Mouse (Mus musculus) MEL (cell line): ENCODE measurements at regions not wholly inside any gene's neighbourhood (a gene's known extent, or its start where the extent isn't known, plus 50 kb on each side); places are given as distances from the start of the nearest gene placed in this dataset.
"Not testable (repeated sequence)": the region's sequence is repeated elsewhere in the genome, so short reads cannot be mapped to it uniquely, and the experiment has no call there.

Source experiments
- DNase-seq: peaks from one replicate; pipeline ENCODE4 v3.0.0; 2011; ENCODE audit warnings: low read depth, low spot score
- H3K27ac ChIP-seq: 2 replicates; pipeline ENCODE4 v1.5.1; 2012; ENCODE audit warnings: low read depth, mild to moderate bottlenecking, control low read depth, low read length, moderate library complexity; ENCODE audit not compliant: control insufficient read depth
- H3K27me3 ChIP-seq, 2 experiments: fragments of 150-350 bp in 1 of 2; sonication (generic) in 1 of 2; 2 replicates each; pipeline ENCODE4 v1.6.1; 2012; ENCODE audit warnings: low read length in 2 of 2, mild to moderate bottlenecking in 2 of 2, improper control_type of control experiment in 1 of 2, moderate library complexity in 1 of 2; ENCODE audit not compliant: insufficient read depth in 2 of 2, control insufficient read depth in 1 of 2
- H3K36me3 ChIP-seq, 2 experiments: 2 replicates each; pipeline ENCODE4 v1.6.1; 2012 to 2014; ENCODE audit warnings: low read length in 2 of 2, improper control_type of control experiment in 1 of 2, inconsistent platforms in 1 of 2, mild to moderate bottlenecking in 1 of 2; ENCODE audit not compliant: insufficient read depth in 2 of 2, control insufficient read depth in 1 of 2
- H3K4me1 ChIP-seq, 2 experiments: fragments of 150-350 bp in 1 of 2; sonication (generic) in 1 of 2; 2 replicates each; pipeline ENCODE4 v1.6.1; 2012; ENCODE audit warnings: low read length in 2 of 2, improper control_type of control experiment in 1 of 2, mild to moderate bottlenecking in 1 of 2; ENCODE audit not compliant: insufficient read depth in 2 of 2, control insufficient read depth in 1 of 2
- H3K4me3 ChIP-seq, 2 experiments: fragments of 150-350 bp in 1 of 2; sonication (generic) in 1 of 2; 2 replicates each; pipeline ENCODE4 v1.5.1; 2012; ENCODE audit warnings: low read depth in 2 of 2, low read length in 2 of 2, mild to moderate bottlenecking in 2 of 2, moderate library complexity in 2 of 2, control low read depth in 1 of 2, improper control_type of control experiment in 1 of 2; ENCODE audit not compliant: control insufficient read depth in 1 of 2, insufficient read depth in 1 of 2
- H3K79me2 ChIP-seq: 2 replicates; pipeline ENCODE4 v1.6.1; 2012; ENCODE audit warnings: mild to moderate bottlenecking, low read length, moderate library complexity; ENCODE audit not compliant: control insufficient read depth, poor library complexity, insufficient read depth
- H3K9ac ChIP-seq: 2 replicates; pipeline ENCODE4 v1.6.1; 2012; ENCODE audit warnings: low read depth, mild to moderate bottlenecking, control low read depth, low read length, moderate library complexity; ENCODE audit not compliant: control insufficient read depth, poor library complexity, severe bottlenecking
- H3K9me3 ChIP-seq: fragments of 150-350 bp; sonication (generic); replicated peaks from 2 replicates; pipeline ENCODE4 v1.6.1; 2012; ENCODE audit warnings: mild to moderate bottlenecking, low read length, improper control_type of control experiment, moderate library complexity; ENCODE audit not compliant: insufficient read depth
- BHLHE40 ChIP-seq: IDR thresholded peaks from 2 replicates; pipeline ENCODE4 v1.6.1; 2012; ENCODE audit warnings: low read depth, mild to moderate bottlenecking, inconsistent platforms, low read length, improper control_type of control experiment, borderline replicate concordance
- E2F4 ChIP-seq: IDR thresholded peaks from 2 replicates; pipeline ENCODE4 v1.6.1; 2011; ENCODE audit warnings: low read depth, low read length, improper control_type of control experiment, borderline replicate concordance
- ELF1 ChIP-seq: IDR thresholded peaks from 2 replicates; pipeline ENCODE4 v1.6.1; 2014; ENCODE audit warnings: low read depth, mild to moderate bottlenecking, inconsistent platforms, low read length, improper control_type of control experiment, moderate library complexity
- GATA1 ChIP-seq: IDR thresholded peaks from 2 replicates; pipeline ENCODE4 v1.6.1; 2011; ENCODE audit warnings: low read depth, low read length, improper control_type of control experiment
- HCFC1 ChIP-seq: IDR thresholded peaks from 2 replicates; pipeline ENCODE4 v1.6.1; 2012; ENCODE audit warnings: low read depth, mild to moderate bottlenecking, inconsistent platforms, low read length, improper control_type of control experiment, moderate library complexity
- KAT2A ChIP-seq: conservative IDR thresholded peaks from 2 replicates; pipeline ENCODE4 v1.6.1; 2012; ENCODE audit warnings: low read depth, low read length, improper control_type of control experiment, inconsistent platforms
- MAZ ChIP-seq: IDR thresholded peaks from 2 replicates; pipeline ENCODE4 v1.6.1; 2012; ENCODE audit warnings: low read depth, mild to moderate bottlenecking, inconsistent platforms, low read length, improper control_type of control experiment
- MXI1 ChIP-seq: IDR thresholded peaks from 2 replicates; pipeline ENCODE4 v1.6.1; 2011; ENCODE audit warnings: mild to moderate bottlenecking, low read depth, low read length, improper control_type of control experiment
- MYB ChIP-seq: IDR thresholded peaks from 2 replicates; pipeline ENCODE4 v1.6.1; 2011; ENCODE audit warnings: mild to moderate bottlenecking, low read depth, low read length, improper control_type of control experiment
- POLR2A ChIP-seq, 2 experiments: IDR thresholded peaks; 2 replicates each; pipeline ENCODE4 v1.6.1; 2011 to 2012; ENCODE audit warnings: low read length in 2 of 2, mild to moderate bottlenecking in 2 of 2, control low read depth in 1 of 2, improper control_type of control experiment in 1 of 2, low read depth in 1 of 2, moderate library complexity in 1 of 2; ENCODE audit not compliant: control insufficient read depth in 1 of 2, insufficient read depth in 1 of 2, poor library complexity in 1 of 2
- POLR2AphosphoS5 ChIP-seq: IDR thresholded peaks from 2 replicates; pipeline ENCODE4 v1.6.1; 2012; ENCODE audit warnings: low read depth, borderline replicate concordance, mild to moderate bottlenecking, inconsistent platforms, low read length, moderate library complexity, mixed read lengths
- SMC3 ChIP-seq: IDR thresholded peaks from 2 replicates; pipeline ENCODE4 v1.6.1; 2011; ENCODE audit warnings: low read depth, low read length, improper control_type of control experiment
- TAL1 ChIP-seq: IDR thresholded peaks from 2 replicates; pipeline ENCODE4 v1.6.1; 2012; ENCODE audit warnings: mild to moderate bottlenecking, inconsistent platforms, low read length, moderate library complexity, mixed read lengths
- TBP ChIP-seq: IDR thresholded peaks from 2 replicates; pipeline ENCODE4 v1.8.0; 2011; ENCODE audit warnings: low read depth, low read length, improper control_type of control experiment
- TCF12 ChIP-seq: IDR thresholded peaks from 2 replicates; pipeline ENCODE4 v1.6.1; 2014; ENCODE audit warnings: low read depth, mild to moderate bottlenecking, inconsistent platforms, low read length, improper control_type of control experiment, moderate library complexity
- ZKSCAN1 ChIP-seq: IDR thresholded peaks from 2 replicates; pipeline ENCODE4 v1.6.1; 2012; ENCODE audit warnings: low read depth, mild to moderate bottlenecking, inconsistent platforms, low read length, improper control_type of control experiment, moderate library complexity

- H3K27ac ChIP-seq, result no peak overlapping the region
- no peak for TF ChIP-seq SMC3
- no peak for TF ChIP-seq E2F4
- no peak for TF ChIP-seq HCFC1
- TF ChIP-seq ZKSCAN1, result no peak
- TF ChIP-seq TAL1, result no peak
- no peak for TF ChIP-seq POLR2AphosphoS5
- TF ChIP-seq, all 39 proteins: peak for 0
- Histone ChIP-seq H3K9me3 (no peaks in the 10 kb centered on the region), H3K36me3 (no peaks in the 10 kb centered on the region), H3K9ac (no peak overlapping the region), H3K27me3 (no peaks in the 10 kb centered on the region), H3K4me3 (no peak overlapping the region), H3K4me1 (no peaks in the 10 kb centered on the region), H3K79me2 (no peaks in the 10 kb centered on the region)
- DNase-seq, result no peak
Measured at GRCm38 (mm10) chr14:33712458-33712857, 123.5 kb downstream of the Ptpn20 start.

- no peak overlapping the region for H3K9ac ChIP-seq
- DNase-seq, result no peak
- no peaks in the 10 kb centered on the region for H3K36me3 ChIP-seq
- H3K27ac ChIP-seq, result no peak overlapping the region
- H3K79me2 ChIP-seq, result no peaks in the 10 kb centered on the region
- H3K27me3 ChIP-seq, result no peaks in the 10 kb centered on the region
- no peak for TF ChIP-seq MYB
- no peak for TF ChIP-seq ELF1
- no peak for TF ChIP-seq TCF12
- TF ChIP-seq KAT2A, result no peak
- no peak for TF ChIP-seq TBP
- no peak for TF ChIP-seq GATA1
- no peak for TF ChIP-seq MXI1
- no peak for TF ChIP-seq MAZ
- TF ChIP-seq BHLHE40, result no peak
- TF ChIP-seq POLR2A (IDR thresholded peaks at IDR 0.05; ENCODE audit: control insufficient read depth in 1 of 2, insufficient read depth in 1 of 2, low read depth in 1 of 2, low read length in 2 of 2, poor library complexity in 1 of 2), result no peak
- TF ChIP-seq SMC3, result no peak
- no peak overlapping the region for H3K4me3 ChIP-seq
- H3K9me3 ChIP-seq, result no peaks in the 10 kb centered on the region
- no peaks in the 10 kb centered on the region for H3K4me1 ChIP-seq
Measured at GRCm38 (mm10) chr14:33719651-33720050, 130.6 kb downstream of the Ptpn20 start.

GRCm38 (mm10) chr14:33722379-33723145, 133.6 kb downstream of the Ptpn20 start:
- H3K4me1 ChIP-seq, H3K36me3 ChIP-seq, H3K27ac ChIP-seq, H3K9me3 ChIP-seq, H3K27me3 ChIP-seq, H3K4me3 ChIP-seq, DNase-seq, H3K79me2 ChIP-seq, H3K9ac ChIP-seq: not testable (repeated sequence)
